Mouse (Mus musculus): ENCODE data around the gene 4930535I16Rik. TPM values are rescaled to one million over a fixed set of nuclear protein-coding genes. Genes with fewer than 3 reads are reported as not detected.

The 4930535I16Rik gene
- total RNA-seq, 2 experiments from 2014 or later: not detected

DNA sequence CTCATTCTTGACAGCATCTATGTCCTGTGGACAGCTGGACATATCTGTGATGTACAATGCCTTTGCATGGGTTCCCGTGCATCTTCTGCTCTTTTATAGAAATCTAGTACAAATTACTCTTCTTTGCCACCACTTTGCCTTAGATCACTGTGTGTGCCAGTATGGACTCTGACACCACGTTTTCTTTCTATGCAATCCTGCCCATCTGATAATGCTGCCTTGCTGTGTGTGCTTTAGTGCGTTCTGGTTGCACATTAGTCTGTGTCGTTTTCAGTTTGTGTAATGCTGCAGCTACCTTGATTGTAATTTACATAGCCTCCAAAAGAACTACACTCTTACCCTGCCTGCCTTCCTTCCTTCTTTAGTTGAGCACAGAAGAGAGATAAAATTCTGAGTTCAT, 6.3 kb downstream of the 4930535I16Rik start:
- DNase-seq: no peak
- intact Hi-C loops (cut with DNase I): no loop called here

DNA sequence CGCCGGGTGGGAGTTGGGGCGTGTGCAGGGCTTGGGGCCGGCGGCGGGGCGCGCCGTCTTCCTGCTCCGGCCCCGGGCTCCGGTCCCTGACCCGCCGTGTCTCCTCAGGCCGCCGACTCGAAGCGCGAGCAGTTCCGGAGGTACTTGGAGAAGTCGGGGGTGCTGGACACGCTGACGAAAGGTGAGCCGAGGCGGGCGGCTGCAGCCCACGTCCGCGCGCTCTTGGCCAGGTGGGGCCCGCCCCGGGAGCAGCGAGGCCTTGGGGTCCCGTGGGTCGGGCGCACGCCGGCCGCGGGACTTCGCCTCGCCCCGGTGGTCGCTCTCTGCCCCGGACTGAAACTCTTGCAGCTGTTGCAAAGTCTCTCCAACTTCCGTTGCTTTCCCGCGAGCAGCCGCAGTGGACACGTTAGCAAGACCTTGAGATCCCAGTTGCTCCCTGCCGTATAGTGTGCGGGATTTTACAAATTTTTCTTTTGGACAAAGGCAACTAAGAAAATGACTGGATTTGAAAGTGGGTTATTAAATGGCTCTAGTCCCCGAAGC, 12.6 kb downstream of the 4930535I16Rik start:
- intact Hi-C loops (cut with DNase I): no loop called here
- DNase-seq: no peak

GRCm38 (mm10) chr4:123904333-123905125, 13.3 kb downstream of the 4930535I16Rik start, which contains the start of gene Mycbp:
Gene Mycbp, plus strand, starts transcription at chr4:123904832.
- intact Hi-C loops (cut with DNase I): no loop called here
- DNase-seq: peak; percentile 99

GRCm38 (mm10) chr4:123903432-123903831, 14.4 kb downstream of the 4930535I16Rik start:
- no peak for DNase-seq
- intact Hi-C loops (cut with DNase I): no loop called here

DNA sequence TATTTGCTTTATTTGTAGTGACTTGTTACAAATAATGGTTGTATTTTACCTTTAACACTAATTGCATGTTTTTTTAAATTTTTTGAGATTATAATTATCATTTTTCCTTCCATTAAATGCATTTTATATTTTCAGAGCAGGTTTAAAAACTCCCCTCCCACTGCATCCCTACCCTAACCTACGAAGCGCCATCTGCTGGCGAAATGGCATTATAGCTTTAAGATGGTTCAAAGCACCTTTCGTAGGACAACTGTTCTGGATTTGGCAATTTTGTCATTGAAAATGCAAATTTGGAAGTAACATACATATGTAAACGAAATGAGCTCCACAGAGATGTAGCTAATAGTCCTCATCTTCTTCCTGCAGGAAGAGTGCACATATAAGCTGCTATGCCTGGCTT, 19.1 kb downstream of the 4930535I16Rik start:
- DNase-seq: peak; percentile 49
- intact Hi-C loops (cut with DNase I): loop anchor here (2.0 to 5.0 kb wide), 2 partner anchors 76 to 150 kb away; no protein-coding TSS in a partner anchor

DNA sequence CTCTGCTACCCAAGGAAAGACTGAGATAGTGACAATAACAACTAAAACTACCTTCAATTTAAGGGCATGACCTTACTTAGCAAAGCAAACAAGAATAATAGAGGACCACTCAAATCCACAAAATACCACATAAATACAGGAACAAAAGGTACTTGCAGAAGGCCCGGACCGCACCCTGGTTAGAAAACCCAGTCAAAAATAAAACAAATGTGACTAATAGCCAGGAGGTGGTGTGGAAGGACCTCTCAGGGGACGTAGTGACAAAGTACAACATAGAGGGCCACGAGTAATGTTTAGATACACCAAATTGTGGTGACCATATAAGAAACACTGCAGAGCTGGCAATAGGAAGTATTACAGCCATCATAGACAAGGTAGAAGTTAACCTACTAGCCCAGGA, 23.5 kb downstream of the 4930535I16Rik start:
- intact Hi-C loops (cut with DNase I): no loop called here
- no peak for DNase-seq

GRCm38 (mm10) chr4:123893726-123894125, 24.1 kb downstream of the 4930535I16Rik start:
- DNase-seq: no peak
- intact Hi-C loops (cut with DNase I): no loop called here

Other genes starting within 250 kb of the 4930535I16Rik start
- gene Macf1, start 233.7 kb downstream of the 4930535I16Rik start, total RNA-seq (2021): 100 to 1,000 TPM; 337 to 347 TPM
- 100 to 1,000 TPM; 134 to 138 TPM for gene Ndufs5, start 199.8 kb downstream of the 4930535I16Rik start, total RNA-seq (2021)
- gene Akirin1, start 167.7 kb downstream of the 4930535I16Rik start, total RNA-seq (2021): 10 to 100 TPM; 46.5 to 46.9 TPM
- gene Rhbdl2, start 130.1 kb downstream of the 4930535I16Rik start, total RNA-seq (2021): 1 to 10 TPM in 1 of 2 experiments, under 1 TPM in 1; 0.95 to 1.5 TPM
- not detected for gene 4933427I04Rik, start 58.3 kb downstream of the 4930535I16Rik start, total RNA-seq (2021)
- gene Mycbp, start 13.2 kb downstream of the 4930535I16Rik start, total RNA-seq (2021): 10 to 100 TPM; 16.8 to 17.6 TPM
- gene Rragc, start 576 bp downstream of the 4930535I16Rik start, total RNA-seq (2021): 10 to 100 TPM; 45.7 to 48.4 TPM

All from left cerebral cortex, postnatal 4 days (tissue).